Mouse (Mus musculus) liver, embryonic 13.5 days (tissue): ENCODE data around the gene Mbtps2. TPM values are rescaled to one million over a fixed set of nuclear protein-coding genes. Genes with fewer than 3 reads are reported as not detected.
A peak's percentile ranks its signal among the peaks of the same experiment; 100 is the strongest.

Source experiments
- ATAC-seq: fragments of 200-750 bp; cut with Nextera tagmentation; 2 replicates; pipeline ENCODE4 v1.8.0; 2017; ENCODE audit warnings: low read depth, mild to moderate bottlenecking, moderate number of reproducible peaks, moderate library complexity
- DNase-seq: peaks from one replicate; pipeline ENCODE4 v3.0.0; 2022
- H3K27ac ChIP-seq: fragments of 300-500 bp; sonication (generic); 2 replicates; pipeline ENCODE4 v1.5.1; 2015; ENCODE audit warnings: moderate library complexity, mild to moderate bottlenecking, inconsistent platforms
- H3K27me3 ChIP-seq: fragments of 300-500 bp; sonication (generic); 2 replicates; pipeline ENCODE4 v1.6.1; 2015; ENCODE audit warnings: mild to moderate bottlenecking, inconsistent platforms
- H3K36me3 ChIP-seq: fragments of 300-500 bp; sonication (generic); 2 replicates; pipeline ENCODE4 v1.6.1; 2015; ENCODE audit warnings: mild to moderate bottlenecking, inconsistent platforms
- H3K4me1 ChIP-seq: fragments of 300-500 bp; sonication (generic); replicated peaks from 2 replicates; pipeline ENCODE4 v1.6.1; 2015; ENCODE audit warnings: inconsistent platforms
- H3K4me2 ChIP-seq: fragments of 300-500 bp; sonication (generic); 2 replicates; pipeline ENCODE4 v1.6.1; 2015; ENCODE audit warnings: inconsistent platforms, mild to moderate bottlenecking, moderate library complexity
- H3K4me3 ChIP-seq: fragments of 300-500 bp; sonication (generic); replicated peaks from 2 replicates; pipeline ENCODE4 v1.5.1; 2015; ENCODE audit warnings: mild to moderate bottlenecking, inconsistent platforms
- H3K9ac ChIP-seq: fragments of 300-500 bp; sonication (generic); 2 replicates; pipeline ENCODE4 v1.6.1; 2015; ENCODE audit warnings: mild to moderate bottlenecking, inconsistent platforms
- H3K9me3 ChIP-seq: fragments of 300-500 bp; sonication (generic); replicated peaks from 2 replicates; pipeline ENCODE4 v1.6.1; 2016; ENCODE audit warnings: inconsistent platforms
- WGBS: fragments of 180-500 bp; shearing (Covaris S2); methylation state at CpG from one replicate; pipeline ENCODE4 v1.1.7; 2015; ENCODE audit not compliant: insufficient replicate concordance; 5-methylcytosine and 5-hydroxymethylcytosine counted together
- polyA plus RNA-seq: library from polyadenylated mRNA; unstranded; fragments of >200 nt; fragmentation: Nextera tagmentation; extraction: Ambion mirVana; gene quantifications from 2 replicates; pipeline ENCODE4 v1.2.1, GENCODE M21; 2015

The Mbtps2 gene
- polyA plus RNA-seq, result 6.4 and 7.5 TPM in 2 replicates

DNA sequence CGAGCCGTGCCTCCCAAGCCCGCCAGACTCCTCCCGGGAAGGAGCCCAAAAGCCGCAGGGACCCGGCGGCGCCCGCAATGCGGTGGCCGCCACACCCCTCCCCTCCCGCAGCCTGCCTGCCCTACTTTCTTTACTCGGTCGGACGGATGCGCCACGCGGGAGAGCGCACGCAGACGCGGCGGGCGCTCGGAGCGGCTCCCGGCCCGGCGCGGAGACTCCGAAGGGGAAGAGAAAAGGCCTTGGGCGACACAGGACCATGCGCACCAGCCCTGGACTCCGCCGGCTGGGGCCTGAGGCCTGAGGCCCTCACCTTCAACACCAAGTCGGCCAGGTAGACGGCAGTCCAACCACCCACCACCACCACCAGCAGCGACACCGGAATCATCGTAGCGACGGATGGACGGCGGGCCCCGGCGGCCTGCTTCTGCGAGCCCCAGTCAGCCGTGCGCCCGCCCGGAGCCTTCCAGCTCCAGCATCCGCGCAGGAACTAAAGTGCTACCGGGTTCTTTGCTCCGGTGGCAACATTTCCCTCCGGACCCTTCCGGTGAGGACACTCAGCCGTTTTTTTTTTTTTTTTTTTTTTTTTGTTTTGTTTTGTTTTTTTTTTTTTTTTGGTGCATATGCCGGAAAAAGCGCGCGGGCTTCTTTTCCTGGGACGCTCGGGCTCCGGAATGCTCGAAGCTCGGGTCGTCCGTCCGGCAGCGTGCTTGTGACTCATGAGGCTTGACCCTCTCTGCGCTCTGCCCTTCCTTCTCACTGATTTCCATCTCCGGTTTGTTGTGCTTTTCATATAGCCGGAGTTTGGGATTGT lies at the start of gene Mbtps2:
TSS of gene Mbtps2 (minus strand) at position 530 of the 811 bp plus-strand sequence.
- Histone ChIP-seq H3K27ac (peak within 1 kb of the TSS; percentile 68), H3K9me3 (no peaks in the 10 kb centered on the region), H3K27me3 (no peaks in the 10 kb centered on the region), H3K36me3 (no peaks in the 10 kb centered on the region), H3K4me3 (peak within 1 kb of the TSS; percentile 67), H3K9ac (peak within 1 kb of the TSS; percentile 73), H3K4me1 (peaks cover 12% of the 10 kb centered on the region; the same call in 1 of the 2 replicates), H3K4me2 (peak within 1 kb of the TSS; percentile 65)
- ATAC-seq, result peak; percentile 85
- peak; percentile 26 for DNase-seq
- WGBS, result 14% methylated on average over 67 of the region's 74 CpGs

DNA sequence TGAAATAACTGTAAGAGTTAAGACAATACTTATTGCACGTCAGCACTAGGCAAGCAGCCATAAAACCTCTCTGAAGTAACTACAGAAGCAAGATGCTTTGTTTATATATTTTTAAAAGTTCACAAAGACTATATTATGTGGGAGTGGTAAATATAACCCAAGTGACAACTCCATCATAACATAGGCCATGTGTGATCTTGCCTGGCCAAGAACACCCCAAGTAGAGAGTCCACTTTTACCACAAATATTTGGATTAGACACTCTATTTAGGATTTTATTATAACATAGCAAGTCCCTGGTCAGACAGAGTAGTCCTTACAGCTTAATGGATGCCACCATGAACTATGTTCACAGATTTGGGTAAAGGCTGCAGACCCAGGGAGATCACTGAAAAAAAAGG lies 47.9 kb upstream of the Mbtps2 start:
- WGBS, result 53% methylated on average over 1 of the region's 1 CpGs
- ATAC-seq (no peak), DNase-seq (no peak)
- H3K9ac ChIP-seq, result no peak overlapping the region
- no peak overlapping the region for H3K27ac ChIP-seq
- H3K9me3 ChIP-seq, result no peaks in the 10 kb centered on the region
- H3K4me3 ChIP-seq, result no peak overlapping the region
- no peaks in the 10 kb centered on the region for H3K4me1 ChIP-seq
- H3K36me3 ChIP-seq, result no peaks in the 10 kb centered on the region
- no peak overlapping the region for H3K4me2 ChIP-seq
- H3K27me3 ChIP-seq, result no peaks in the 10 kb centered on the region

DNA sequence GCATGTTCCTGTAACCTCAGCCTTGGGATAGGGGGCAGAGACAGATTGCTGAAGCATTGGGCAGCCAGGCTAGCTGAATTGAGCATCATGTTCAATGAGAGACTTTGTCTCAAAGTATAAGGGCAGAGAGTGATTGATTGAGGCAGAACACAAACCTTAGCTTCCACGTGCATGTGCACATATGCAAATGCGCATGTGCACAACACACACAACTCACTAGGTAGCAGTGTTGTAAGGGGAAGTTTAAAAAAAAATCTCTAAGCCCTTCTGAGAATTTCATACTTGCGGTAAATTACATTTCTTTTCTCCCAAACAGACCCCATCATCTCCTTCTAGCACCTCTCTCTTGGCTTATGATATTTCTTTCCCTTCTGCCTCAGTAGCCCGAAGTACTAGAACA lies 46.2 kb upstream of the Mbtps2 start:
- WGBS, result 54% methylated on average over 4 of the region's 4 CpGs
- Histone ChIP-seq H3K9me3 (no peaks in the 10 kb centered on the region), H3K4me3 (no peak overlapping the region)

DNA sequence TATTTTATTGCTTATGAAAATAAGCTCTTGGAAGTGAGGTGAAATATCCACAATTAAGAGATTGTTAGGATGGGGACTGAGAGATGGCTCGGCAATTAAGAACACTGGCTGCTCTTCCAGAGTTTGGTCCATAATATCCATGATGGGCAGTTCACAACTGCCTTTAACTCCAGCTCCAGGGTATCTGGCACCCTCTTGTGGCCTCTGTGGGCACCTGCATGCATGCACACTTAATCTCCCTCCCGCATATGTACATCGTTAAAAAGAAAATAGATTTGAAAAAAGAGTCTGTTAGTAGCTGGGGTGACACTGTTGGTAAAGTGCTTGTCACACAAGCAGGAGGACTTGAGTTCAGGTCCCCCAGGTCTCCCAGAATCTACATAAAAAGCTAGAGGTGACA lies 45.8 kb upstream of the Mbtps2 start:
- no peak for DNase-seq
- Histone ChIP-seq H3K36me3 (no peaks in the 10 kb centered on the region), H3K9ac (no peak overlapping the region), H3K27ac (no peak overlapping the region), H3K4me3 (no peak overlapping the region), H3K4me1 (no peaks in the 10 kb centered on the region), H3K27me3 (no peaks in the 10 kb centered on the region), H3K4me2 (no peak overlapping the region), H3K9me3 (no peaks in the 10 kb centered on the region)
- no peak for ATAC-seq
- WGBS, result 17% methylated on average over 3 of the region's 3 CpGs

More for the DNA sequence above, 46.2 kb upstream of the Mbtps2 start:
- Histone ChIP-seq H3K9ac (no peak overlapping the region), H3K4me1 (no peaks in the 10 kb centered on the region), H3K27me3 (no peaks in the 10 kb centered on the region), H3K36me3 (no peaks in the 10 kb centered on the region), H3K27ac (no peak overlapping the region), H3K4me2 (no peak overlapping the region)
- ATAC-seq, result no peak
- no peak for DNase-seq

DNA sequence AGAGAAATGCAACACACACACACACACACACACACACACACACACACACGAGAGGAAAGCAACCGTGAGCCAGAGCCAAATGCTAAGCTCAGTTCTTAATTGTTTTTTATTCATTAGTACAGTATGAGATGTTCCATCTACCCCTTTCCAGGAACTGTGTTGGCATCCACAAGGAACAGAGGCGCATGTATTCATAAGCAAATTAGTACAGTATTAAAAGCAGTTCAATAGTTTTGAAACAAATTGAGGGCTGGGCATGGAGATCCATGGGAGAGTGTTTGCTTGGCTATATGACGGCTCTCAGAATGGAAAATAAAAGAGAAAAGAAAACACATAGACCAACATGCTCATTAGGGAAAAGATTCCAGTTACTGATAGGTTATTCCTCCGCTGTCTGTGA lies 44.3 kb upstream of the Mbtps2 start:
- no peak for DNase-seq
- Histone ChIP-seq H3K27me3 (no peaks in the 10 kb centered on the region), H3K27ac (no peak overlapping the region), H3K9me3 (no peaks in the 10 kb centered on the region), H3K4me2 (no peak overlapping the region), H3K4me1 (no peaks in the 10 kb centered on the region), H3K9ac (no peak overlapping the region), H3K36me3 (no peaks in the 10 kb centered on the region), H3K4me3 (no peak overlapping the region)
- 72% methylated on average over 5 of the region's 5 CpGs for WGBS
- no peak for ATAC-seq

DNA sequence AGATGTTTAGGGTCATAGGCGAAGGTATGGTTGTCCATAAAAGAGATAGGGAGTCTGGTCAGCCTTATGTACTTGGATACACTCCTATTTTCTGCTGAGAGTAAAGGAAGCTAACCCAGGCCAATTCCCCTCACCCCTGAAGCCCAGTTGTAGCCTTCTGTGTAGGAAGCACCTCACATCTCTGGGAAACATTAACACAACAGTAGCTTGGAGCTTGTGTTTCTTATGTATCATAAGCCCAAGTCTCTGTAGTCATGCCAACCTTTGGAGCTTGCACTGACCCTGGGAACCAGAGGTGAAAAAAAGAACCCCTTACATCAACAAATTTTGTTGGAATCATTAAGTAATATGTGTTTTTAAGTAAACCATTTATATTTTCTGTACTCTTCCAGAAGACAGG lies 38.7 kb upstream of the Mbtps2 start:
- H3K27ac ChIP-seq, result no peak overlapping the region
- no peaks in the 10 kb centered on the region for H3K36me3 ChIP-seq
- H3K9ac ChIP-seq, result no peak overlapping the region
- H3K4me2 ChIP-seq, result no peak overlapping the region
- DNase-seq (no peak), ATAC-seq (no peak)
- no peaks in the 10 kb centered on the region for H3K27me3 ChIP-seq
- H3K4me1 ChIP-seq, result no peaks in the 10 kb centered on the region
- WGBS, result 17% methylated on average over 1 of the region's 1 CpGs
- no peaks in the 10 kb centered on the region for H3K9me3 ChIP-seq
- no peak overlapping the region for H3K4me3 ChIP-seq

DNA sequence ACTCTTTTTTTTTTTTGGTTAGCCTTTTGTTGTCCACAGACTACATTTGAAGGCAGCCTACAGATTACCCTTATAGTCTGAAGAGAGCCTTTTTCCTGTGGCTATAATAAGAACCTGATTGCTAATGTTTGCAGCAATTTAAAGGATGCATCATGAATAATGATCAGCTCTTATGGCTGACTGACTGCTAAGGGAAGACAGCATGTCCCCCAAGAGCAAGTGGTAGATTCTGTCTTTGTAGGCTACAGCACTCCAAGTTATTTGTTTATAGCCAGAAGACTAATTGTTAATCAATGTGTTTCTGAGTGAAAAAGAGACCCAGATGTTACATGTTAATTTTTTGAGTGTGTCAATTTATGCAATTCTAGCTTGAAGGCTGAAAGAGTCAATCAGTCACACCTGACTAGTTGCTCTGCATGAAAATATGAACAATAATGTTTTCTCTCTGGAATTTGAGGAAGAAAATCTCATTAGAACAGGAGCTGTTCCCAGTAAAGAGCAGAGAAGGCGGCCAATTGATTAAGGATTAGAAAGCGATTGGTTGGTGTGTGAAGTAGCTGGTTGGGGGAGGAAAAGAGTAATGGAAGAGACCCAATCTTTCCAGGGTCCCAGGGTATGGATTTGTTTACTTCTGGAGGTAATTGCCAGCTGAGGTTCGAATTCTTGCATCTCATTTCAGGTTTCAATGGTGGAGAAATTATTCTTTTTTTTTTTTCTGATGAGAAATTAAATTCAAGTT lies 35.3 kb upstream of the Mbtps2 start:
- Histone ChIP-seq H3K36me3 (no peaks in the 10 kb centered on the region), H3K4me2 (no peak overlapping the region), H3K4me3 (no peak overlapping the region), H3K9me3 (no peaks in the 10 kb centered on the region), H3K9ac (no peak overlapping the region), H3K4me1 (no peaks in the 10 kb centered on the region), H3K27ac (no peak overlapping the region), H3K27me3 (no peaks in the 10 kb centered on the region)
- DNase-seq (no peak), ATAC-seq (no peak)
- WGBS, result 48% methylated on average over 3 of the region's 3 CpGs

DNA sequence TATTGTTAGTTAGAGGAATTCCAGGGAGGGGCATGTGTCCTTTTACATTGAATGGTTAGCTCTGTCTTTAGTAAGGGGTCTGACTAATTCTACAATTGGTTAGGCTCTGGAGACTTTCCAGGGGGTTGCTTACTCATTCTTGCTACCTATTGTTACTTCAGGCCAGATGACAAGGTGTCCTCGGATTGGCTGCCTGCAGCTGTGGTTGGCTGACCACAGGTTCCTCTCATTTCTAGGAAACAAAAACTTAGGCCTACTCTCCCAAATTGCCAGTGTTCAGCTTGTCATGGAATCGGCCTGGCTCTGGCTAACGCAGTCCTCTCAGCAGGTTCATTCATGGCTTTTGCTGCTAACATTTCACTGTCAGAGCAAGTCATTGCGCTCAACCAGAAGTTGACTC lies 31.8 kb upstream of the Mbtps2 start:
- Histone ChIP-seq H3K36me3 (no peaks in the 10 kb centered on the region), H3K27me3 (no peaks in the 10 kb centered on the region), H3K27ac (no peak overlapping the region), H3K4me2 (no peak overlapping the region), H3K4me1 (no peaks in the 10 kb centered on the region), H3K9ac (no peak overlapping the region), H3K9me3 (no peaks in the 10 kb centered on the region), H3K4me3 (no peak overlapping the region)
- ATAC-seq (no peak), DNase-seq (no peak)
- 56% methylated on average over 4 of the region's 4 CpGs for WGBS

DNA sequence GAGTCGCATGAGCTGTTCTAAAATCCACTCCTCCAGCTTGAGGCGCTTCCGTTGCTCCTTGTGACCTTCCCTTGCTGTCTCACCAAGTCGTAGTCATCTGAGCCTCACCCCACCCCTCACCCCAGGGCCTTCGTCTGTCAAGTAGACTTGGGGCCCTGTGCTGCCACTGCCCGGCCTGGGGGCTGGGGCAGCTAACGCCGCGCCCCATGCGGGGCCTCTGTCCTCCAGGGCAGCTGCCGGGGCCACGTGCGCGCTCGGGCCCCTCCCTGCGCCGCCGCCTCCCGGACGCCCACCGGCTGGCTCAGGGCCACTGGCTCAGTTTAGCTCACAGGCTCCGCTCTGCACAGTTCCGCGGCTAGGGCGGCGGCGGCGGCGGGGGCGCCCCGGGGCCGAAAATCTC lies 14.4 kb upstream of the Mbtps2 start:
- Histone ChIP-seq H3K4me3 (no peak overlapping the region; the same call in 1 of the 2 replicates), H3K4me1 (no peaks in the 10 kb centered on the region), H3K36me3 (no peaks in the 10 kb centered on the region), H3K27me3 (no peaks in the 10 kb centered on the region), H3K9me3 (no peaks in the 10 kb centered on the region), H3K9ac (no peak overlapping the region), H3K4me2 (peak overlapping the region; percentile 50), H3K27ac (no peak overlapping the region)
- 24% methylated on average over 21 of the region's 32 CpGs for WGBS
- DNase-seq, result no peak
- no peak for ATAC-seq

DNA sequence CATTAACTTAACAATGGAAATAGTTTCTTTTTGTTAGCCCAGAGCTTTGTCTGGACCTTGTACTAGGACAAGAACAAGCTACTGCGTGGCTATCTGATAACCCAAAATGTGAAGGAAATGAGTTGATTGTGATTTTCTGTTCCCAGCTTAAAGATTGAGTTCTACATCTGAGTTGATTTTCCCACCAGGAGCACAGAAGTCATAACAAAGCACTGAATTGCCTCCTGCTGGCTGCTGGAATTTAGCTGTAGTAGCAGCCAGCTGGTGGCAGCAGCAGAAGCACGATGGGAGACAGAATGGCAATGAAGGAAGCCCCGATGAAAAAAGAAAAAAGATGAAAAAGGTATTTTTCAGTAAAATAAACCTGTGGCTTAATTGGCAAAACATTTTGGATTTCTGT lies 2.9 kb upstream of the Mbtps2 start:
- Histone ChIP-seq H3K4me2 (no peak overlapping the region), H3K27ac (no peak overlapping the region), H3K9me3 (no peaks in the 10 kb centered on the region), H3K27me3 (no peaks in the 10 kb centered on the region), H3K4me3 (no peak overlapping the region), H3K9ac (no peak overlapping the region), H3K36me3 (no peaks in the 10 kb centered on the region), H3K4me1 (peaks cover 8% of the 10 kb centered on the region; the same call in 1 of the 2 replicates)
- WGBS, result 21% methylated on average over 3 of the region's 3 CpGs
- DNase-seq (no peak), ATAC-seq (no peak)

DNA sequence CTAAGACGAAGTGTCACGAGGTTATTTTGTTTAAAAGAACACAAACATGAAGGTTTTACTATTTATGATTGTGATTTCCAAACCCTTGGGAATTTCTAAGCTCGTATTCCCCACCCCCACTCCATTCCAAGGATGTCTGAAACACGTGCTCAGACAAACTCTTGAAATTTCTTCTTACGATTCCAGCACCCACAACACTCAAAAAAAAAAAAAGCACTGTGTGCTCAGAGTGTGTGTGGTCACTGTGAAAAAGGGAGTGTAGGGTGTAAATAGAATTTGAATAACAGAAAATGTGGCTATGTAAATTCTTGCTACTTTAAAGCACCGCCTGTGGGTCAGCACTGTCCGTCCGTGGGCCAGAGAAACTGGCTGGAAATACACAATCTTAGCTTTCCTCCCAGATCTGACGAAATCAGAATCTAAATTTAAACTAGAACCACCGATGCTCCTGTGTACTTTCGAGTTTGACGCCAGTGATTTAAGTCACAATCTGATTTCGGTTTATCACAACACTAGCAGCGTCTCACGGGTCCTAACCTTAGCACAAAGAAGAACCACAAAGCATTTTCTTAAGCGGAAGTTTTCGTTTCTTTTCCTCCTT lies 830 bp downstream of the Mbtps2 start:
- Histone ChIP-seq H3K9ac (peak overlapping the region; percentile 73), H3K4me2 (peak overlapping the region; percentile 65), H3K27ac (peak overlapping the region; percentile 68; the same call in 1 of the 2 replicates), H3K4me1 (peaks cover 12% of the 10 kb centered on the region; the same call in 1 of the 2 replicates), H3K4me3 (peak overlapping the region; percentile 67), H3K36me3 (no peaks in the 10 kb centered on the region), H3K9me3 (no peaks in the 10 kb centered on the region), H3K27me3 (no peaks in the 10 kb centered on the region)
- 13% methylated on average over 17 of the region's 17 CpGs for whole genome bisulfite sequencing
- ATAC-seq (0 out of 2 replicates have a peak, but pooled peaks have one; percentile 4), DNase-seq (no peak)
